Mouse (Mus musculus) c-Kit-positive CD71-negative TER-119-negative erythroid progenitor cells, embryonic 14.5 days (primary cell): ENCODE results near the gene Aunip.

Experiments used
- DNase-seq: peaks from one replicate; pipeline ENCODE4 v3.0.0-alpha.2; 2013; ENCODE audit warnings: low read depth

Aunip gene

GRCm38 (mm10) chr4:134515614-134516013 is 4.8 kb downstream of the Aunip start:
- DNase-seq = no peak

- no peak for DNase-seq
Observed at GRCm38 (mm10) chr4:134516981-134517380, 6.2 kb downstream of the Aunip start.

GRCm38 (mm10) chr4:134517719-134518118 is 6.9 kb downstream of the Aunip start:
- no peak for DNase-seq

- DNase-seq = no peak
Observed at GRCm38 (mm10) chr4:134518541-134518940, 7.7 kb downstream of the Aunip start.

GRCm38 (mm10) chr4:134519281-134519680 is 8.5 kb downstream of the Aunip start:
- no peak for DNase-seq

- DNase-seq = no peak
Observed at GRCm38 (mm10) chr4:134523447-134523846, 12.6 kb downstream of the Aunip start.

GRCm38 (mm10) chr4:134525806-134526205 is 15.0 kb downstream of the Aunip start:
- no peak for DNase-seq

GRCm38 (mm10) chr4:134526220-134526619 is 15.4 kb downstream of the Aunip start:
- DNase-seq = no peak

- no peak for DNase-seq
Observed at GRCm38 (mm10) chr4:134532928-134533327, 22.1 kb downstream of the Aunip start.

GRCm38 (mm10) chr4:134533421-134533820 is 22.6 kb downstream of the Aunip start:
- DNase-seq = no peak

GRCm38 (mm10) chr4:134534124-134534886 is 23.5 kb downstream of the Aunip start:
- DNase-seq = no peak

GRCm38 (mm10) chr4:134534932-134535786 is 24.4 kb downstream of the Aunip start, which contains the start of gene Mtfr1l:
Gene Mtfr1l (minus strand): TSS chr4:134535387.
- DNase-seq = peak; percentile 90

GRCm38 (mm10) chr4:134535787-134536151 is 25.0 kb downstream of the Aunip start:
- no peak for DNase-seq

- no peak for DNase-seq
Observed at GRCm38 (mm10) chr4:134538997-134539580, 28.3 kb downstream of the Aunip start.

- DNase-seq = no peak
Observed at GRCm38 (mm10) chr4:134542726-134543125, 31.9 kb downstream of the Aunip start.

- DNase-seq = peak; percentile 89
Observed at GRCm38 (mm10) chr4:134543261-134543660, 32.5 kb downstream of the Aunip start.

GRCm38 (mm10) chr4:134546814-134547705 is 36.3 kb downstream of the Aunip start:
- DNase-seq = no peak

GRCm38 (mm10) chr4:134548169-134548938 is 37.6 kb downstream of the Aunip start:
- DNase-seq = peak; percentile 70

- DNase-seq = no peak
Observed at GRCm38 (mm10) chr4:134549899-134550298, 39.1 kb downstream of the Aunip start.

- no peak for DNase-seq
Observed at GRCm38 (mm10) chr4:134551494-134552316, 40.9 kb downstream of the Aunip start, which contains the start of gene Selenon. Gene Selenon (minus strand): TSS chr4:134552166.
